Mouse (Mus musculus) olfactory bulb, adult 2 months (tissue): ENCODE measurements around the gene Pipox.

Experiments
- CTCF ChIP-seq: fragments of 200-500 bp; IDR thresholded peaks from 2 replicates; pipeline ENCODE4 v1.5.1; 2012; ENCODE audit warnings: low read depth, mild to moderate bottlenecking, low read length, moderate library complexity; ENCODE audit not compliant: insufficient read depth
- POLR2A ChIP-seq: fragments of 200-500 bp; IDR thresholded peaks from 2 replicates; pipeline ENCODE4 v1.6.1; 2012; ENCODE audit warnings: mild to moderate bottlenecking, low read depth, low read length, moderate library complexity; ENCODE audit not compliant: insufficient read depth

DNA sequence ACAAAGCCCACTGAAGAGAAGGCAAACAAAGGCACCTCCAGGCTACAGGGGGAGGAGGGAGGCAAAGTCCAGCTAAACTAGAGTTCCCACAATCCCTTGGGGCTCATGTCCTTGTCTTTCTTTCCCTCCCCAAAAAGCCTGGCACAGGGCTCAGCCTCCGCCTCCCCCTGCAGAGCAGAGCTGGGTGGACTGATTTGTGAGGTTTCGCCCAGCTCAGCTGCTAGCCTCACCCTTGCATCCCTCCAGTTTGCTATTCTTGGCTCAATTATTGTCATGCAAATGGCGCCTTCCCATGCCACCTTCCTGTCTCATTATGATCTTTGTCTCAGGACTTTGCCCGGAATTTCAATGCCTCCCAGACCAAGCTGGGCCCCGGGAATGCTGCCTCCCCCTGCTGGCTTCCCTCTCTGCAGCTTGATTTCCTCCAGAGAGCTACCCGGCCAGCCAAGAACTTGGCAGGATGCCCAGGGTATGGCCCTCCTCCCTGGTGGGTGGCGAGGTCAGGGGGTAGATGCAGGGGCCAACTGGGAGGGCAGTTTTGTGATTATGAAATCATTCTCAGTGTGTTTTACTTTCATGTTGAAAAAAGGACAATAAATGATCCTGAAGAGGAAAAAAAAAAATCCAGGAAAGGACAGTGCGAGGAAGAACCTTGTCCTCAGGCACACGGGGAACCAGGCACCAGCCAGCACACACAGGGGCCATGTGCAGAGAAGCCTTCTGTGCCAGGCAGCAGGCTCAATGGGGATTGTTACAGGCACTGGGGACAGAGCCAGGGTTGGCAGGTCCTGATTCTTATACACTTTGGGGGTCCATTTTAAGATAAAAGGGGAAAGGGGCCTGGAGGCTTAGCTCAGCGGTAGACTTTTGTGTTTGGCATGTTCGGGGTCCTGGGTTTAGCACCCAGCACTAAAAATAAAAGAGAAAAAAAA lies at the start of gene Pipox:
- TF ChIP-seq POLR2A, result no peak
- TF ChIP-seq CTCF, result no peak
